Comparison of ENCODE assay signal across 17 mouse cellular contexts in genomic region chr14:77860841-77861560, GRCm38 (mm10). TPM values are rescaled to one million over a fixed set of nuclear protein-coding genes. Genes with fewer than 3 reads are reported as not detected.
DNase-seq lines count a peak whose midpoint lies in the region.
"Had no signal": no experiment of that assay in that cellular context is flagged by ENCODE, and none has a peak within 500 bp of the region (broad histone marks: within the 10 kb centered on the region; RNA-seq: fewer than 3 reads in every experiment).

No protein-coding gene starts in this region.

- peak; percentile 7 for DNase-seq in embryo, embryonic 10 days (ENCODE audit: low spot score)
- no peak for DNase-seq in embryo, embryonic 11 days
- DNase-seq in thymus, postnatal 0 days (ENCODE audit: low spot score) = peak; percentile 84
- DNase-seq in thymus, postnatal 4 days = no peak
- DNase-seq in induced T-regulatory cell, adult 2 months (ENCODE audit: low read depth) = peak; percentile 72
- DNase-seq in frontal cortex, postnatal 14 days (ENCODE audit: low spot score in 2 of 2) = no peak
- DNase-seq in neural tube, embryonic 10.5 days (ENCODE audit: extremely low spot score, low spot score) = no peak
- DNase-seq: adrenal gland, postnatal 10 days; cerebellum, adult 9-10 months; gastrocnemius, postnatal 25 days; kidney, postnatal 4 days; liver, embryonic 13.5 days; lung, embryonic 14.5 days; right cerebral cortex, postnatal 14 days; spleen, adult 18-20 months had no signal

RNA-seq across cellular contexts. Expression of gene Dnajc15, which starts 13.9 kb away (rescaled TPM):
- polyA plus RNA-seq in thymus, postnatal 0 days (2015; fragmentation: Nextera tagmentation; extraction: Ambion mirVana) = 263 and 298 TPM in 2 replicates

RNA-seq across cellular contexts. Expression of gene Epsti1, which starts 43.0 kb away (rescaled TPM):
- polyA plus RNA-seq in thymus, postnatal 0 days (2015; fragmentation: Nextera tagmentation; extraction: Ambion mirVana) = 66.6 and 104 TPM in 2 replicates
- polyA plus RNA-seq: G1E, Patski had no signal

Comparison
In these comparisons a context has a peak if more than half of its experiments do, and no peak if none do; other contexts are left out.
1. DNase-seq: peak in embryo, embryonic 10 days (single experiment), thymus, postnatal 0 days (single experiment) and induced T-regulatory cell, adult 2 months (single experiment); none in embryo, embryonic 11 days (single experiment), thymus, postnatal 4 days (single experiment), frontal cortex, postnatal 14 days (0 of 2) and neural tube, embryonic 10.5 days (single experiment).